Mouse (Mus musculus) B cell, adult 62 days (primary cell): ENCODE data around the gene Olfr823. TPM values are rescaled to one million over a fixed set of nuclear protein-coding genes. Genes with fewer than 3 reads are reported as not detected.

Experiments
- total RNA-seq: library from RNA; stranded (reverse); gene quantifications from 4 replicates; pipeline ENCODE4 v1.2.4, GENCODE M21; 2023

Olfr823 gene
- total RNA-seq: not detected in 4 replicates

DNA sequence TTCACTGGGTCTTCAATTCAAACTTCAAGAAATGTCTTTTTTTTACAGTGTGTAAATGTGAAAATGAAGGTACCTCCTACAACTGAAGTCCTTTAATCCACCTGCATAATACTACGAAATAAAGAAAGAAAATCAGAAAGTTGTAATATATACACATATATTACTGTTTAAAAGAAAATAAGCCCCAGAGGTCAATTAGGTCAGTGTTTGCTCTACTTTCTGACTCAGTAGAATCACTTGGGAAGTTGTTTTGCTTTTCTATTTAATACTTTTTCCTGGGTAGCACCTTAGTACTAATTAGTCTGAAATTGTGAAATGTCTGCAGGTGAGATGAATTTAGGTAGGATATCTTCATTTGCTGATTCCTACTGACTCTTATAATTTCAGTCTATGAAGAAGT, at the start of gene Olfr823:
TSS of gene Olfr823 (minus strand) at position 101 of the 400 bp plus-strand sequence.

DNA sequence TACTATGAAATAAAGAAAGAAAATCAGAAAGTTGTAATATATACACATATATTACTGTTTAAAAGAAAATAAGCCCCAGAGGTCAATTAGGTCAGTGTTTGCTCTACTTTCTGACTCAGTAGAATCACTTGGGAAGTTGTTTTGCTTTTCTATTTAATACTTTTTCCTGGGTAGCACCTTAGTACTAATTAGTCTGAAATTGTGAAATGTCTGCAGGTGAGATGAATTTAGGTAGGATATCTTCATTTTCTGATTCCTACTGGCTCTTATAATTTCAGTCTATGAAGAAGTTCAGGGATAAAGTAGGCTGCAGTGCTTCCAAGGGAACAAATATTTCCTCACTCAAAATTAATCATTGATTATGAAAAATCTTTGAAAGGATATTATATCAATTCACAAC, 14.7 kb upstream of the Olfr823 start, which contains the start of gene Olfr824:
TSS of gene Olfr824 (minus strand) at position 101 of the 400 bp plus-strand sequence.

DNA sequence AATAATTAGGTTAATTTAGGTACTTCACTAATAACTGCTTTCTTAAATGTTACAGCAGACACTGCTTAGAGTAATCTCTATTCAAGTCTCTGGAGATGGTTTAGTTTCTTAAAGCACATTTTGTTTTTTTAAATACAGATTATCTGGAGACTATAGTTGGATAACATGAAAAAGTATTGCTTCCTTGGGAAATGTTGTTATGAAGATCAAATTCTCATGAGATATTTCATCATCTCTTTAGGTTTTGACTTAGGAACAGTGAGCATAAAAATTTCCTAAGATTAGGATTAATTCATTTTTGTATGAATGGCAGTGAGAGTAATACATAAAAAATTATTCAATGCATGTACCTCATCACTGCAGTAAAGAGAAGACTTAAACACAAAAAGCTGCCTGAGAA, 44.3 kb downstream of the Olfr823 start, which contains the start of gene Olfr822:
TSS of gene Olfr822 (plus strand) at position 301 of the 400 bp plus-strand sequence.

Other genes starting within 250 kb of the Olfr823 start
- not detected in 4 replicates for gene Olfr814, start 235.5 kb downstream of the Olfr823 start, total RNA-seq
- not detected in 4 replicates for gene Olfr815, start 209.5 kb downstream of the Olfr823 start, total RNA-seq
- gene Olfr816, start 199.8 kb downstream of the Olfr823 start, total RNA-seq: not detected in 4 replicates
- not detected in 4 replicates for gene Olfr818, start 166.3 kb downstream of the Olfr823 start, total RNA-seq
- gene Olfr819, start 148.1 kb downstream of the Olfr823 start, total RNA-seq: not detected in 4 replicates
- not detected in 4 replicates for gene Olfr247, start 139.2 kb downstream of the Olfr823 start, total RNA-seq
- not detected in 4 replicates for gene Gm10310, start 130.3 kb downstream of the Olfr823 start, total RNA-seq
- not detected in 4 replicates for gene Olfr820, start 102.8 kb downstream of the Olfr823 start, total RNA-seq
- not detected in 4 replicates for gene Olfr821, start 85.0 kb downstream of the Olfr823 start, total RNA-seq
- gene Olfr822, start 44.2 kb downstream of the Olfr823 start, total RNA-seq: not detected in 4 replicates
- gene Olfr824, start 14.6 kb upstream of the Olfr823 start, total RNA-seq: not detected in 4 replicates
- gene Olfr825, start 51.4 kb upstream of the Olfr823 start, total RNA-seq: not detected in 4 replicates
- gene Olfr826, start 68.8 kb upstream of the Olfr823 start, total RNA-seq: not detected in 4 replicates
- gene Olfr827, start 99.0 kb upstream of the Olfr823 start, total RNA-seq: not detected in 4 replicates
- 0.16 TPM in 1 of 4 replicates, not detected in the others for gene Neurod4, start 164.9 kb upstream of the Olfr823 start, total RNA-seq
- gene Tespa1, start 207.5 kb upstream of the Olfr823 start, total RNA-seq: 65.3 to 76.4 TPM (median 71.7 TPM) in 4 replicates